Mouse (Mus musculus): ENCODE measurements around the gene Exoc2. TPM values are rescaled to one million over a fixed set of nuclear protein-coding genes. Genes with fewer than 3 reads are reported as not detected.

Exoc2 gene
- total RNA-seq, 4 experiments from 2014 or later, result 13.1 to 17.2 (median 15.6) TPM

DNA sequence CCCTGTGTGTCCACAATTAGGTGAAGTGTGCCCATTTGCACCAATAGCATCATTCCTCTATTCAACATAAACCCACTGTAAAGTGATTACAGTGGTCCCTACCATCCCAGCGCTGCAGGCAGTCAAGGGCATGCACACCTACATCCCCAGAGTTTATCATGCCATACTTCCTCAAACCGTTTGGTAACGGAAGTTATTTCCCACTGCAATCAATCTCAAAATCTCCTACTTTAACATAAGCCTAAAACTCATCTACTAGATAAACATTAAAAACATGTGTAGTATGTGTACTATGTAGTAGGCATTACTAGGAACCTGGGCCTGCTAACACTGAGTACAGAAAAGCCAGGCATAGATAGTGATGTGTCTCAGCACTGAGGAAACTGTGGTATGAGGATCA lies 2.8 kb downstream of the Exoc2 start:
- no peak for DNase-seq (ENCODE audit: low spot score)

GRCm38 (mm10) chr13:30968311-30968710 lies 5.6 kb downstream of the Exoc2 start:
- DNase-seq (ENCODE audit: low spot score), result no peak

GRCm38 (mm10) chr13:30966507-30966911 lies 7.4 kb downstream of the Exoc2 start:
- no peak for DNase-seq (ENCODE audit: low spot score)

- DNase-seq (ENCODE audit: low spot score), result no peak
These were observed 12.0 kb downstream of the Exoc2 start for GRCm38 (mm10) chr13:30961932-30962331.

- DNase-seq (ENCODE audit: low spot score), result no peak
These were observed 13.2 kb downstream of the Exoc2 start for GRCm38 (mm10) chr13:30960714-30961113.

GRCm38 (mm10) chr13:30953580-30953979 lies 20.3 kb downstream of the Exoc2 start:
- no peak for DNase-seq (ENCODE audit: low spot score)

GRCm38 (mm10) chr13:30952044-30952443 lies 21.8 kb downstream of the Exoc2 start:
- DNase-seq (ENCODE audit: low spot score), result no peak

DNA sequence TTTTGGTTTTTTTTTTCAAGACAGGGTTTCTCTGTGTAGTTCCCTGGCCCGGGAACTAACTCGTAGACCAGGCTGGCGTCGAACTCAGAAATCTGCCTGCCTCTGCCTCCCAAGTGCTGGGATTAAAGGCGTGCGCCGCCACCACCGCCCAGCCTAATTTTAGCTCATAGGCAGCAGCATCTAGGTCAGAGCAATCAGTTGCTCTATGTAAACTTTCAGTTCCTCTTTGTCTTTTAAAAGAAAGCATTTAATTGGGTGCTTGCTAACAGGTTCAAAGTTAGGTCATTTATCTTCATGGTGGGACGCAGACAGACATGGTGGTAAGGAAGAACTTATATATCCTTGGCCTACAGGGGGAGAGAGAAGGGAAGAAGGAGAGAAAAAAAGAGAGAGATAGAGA lies 24.7 kb downstream of the Exoc2 start:
- DNase-seq (ENCODE audit: low spot score), result no peak

- no peak for DNase-seq (ENCODE audit: low spot score)
These were observed 26.4 kb downstream of the Exoc2 start, which contains the start of gene Hus1b for GRCm38 (mm10) chr13:30947540-30947939. Gene Hus1b, minus strand, starts transcription at chr13:30947759.

DNA sequence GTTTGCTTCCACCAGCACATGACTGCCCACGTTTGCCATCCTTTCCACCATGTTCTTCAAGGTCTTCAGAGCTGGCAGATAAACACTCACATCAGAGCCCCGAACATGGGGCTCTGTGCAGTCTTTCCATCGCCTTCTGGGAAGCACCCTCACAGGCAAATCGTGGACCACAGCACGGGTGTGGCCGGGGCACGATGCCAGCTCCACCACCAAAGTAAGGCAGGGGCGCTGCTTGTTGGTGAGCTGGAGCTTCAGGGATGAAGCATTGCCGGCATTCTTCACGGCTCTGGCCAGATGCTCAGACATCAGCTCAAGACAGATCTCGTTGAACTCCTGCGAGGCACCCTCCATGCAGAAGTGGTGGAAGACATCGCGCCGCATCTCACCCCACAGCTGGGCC lies 26.8 kb downstream of the Exoc2 start:
- DNase-seq (ENCODE audit: low spot score), result no peak

- DNase-seq (ENCODE audit: low spot score), result no peak
These were observed 28.1 kb downstream of the Exoc2 start for GRCm38 (mm10) chr13:30945788-30946187.

GRCm38 (mm10) chr13:30932972-30933371 lies 40.9 kb downstream of the Exoc2 start:
- peak; percentile 25 for DNase-seq (ENCODE audit: low spot score)

GRCm38 (mm10) chr13:30931613-30932012 lies 42.3 kb downstream of the Exoc2 start:
- DNase-seq (ENCODE audit: low spot score), result no peak

DNA sequence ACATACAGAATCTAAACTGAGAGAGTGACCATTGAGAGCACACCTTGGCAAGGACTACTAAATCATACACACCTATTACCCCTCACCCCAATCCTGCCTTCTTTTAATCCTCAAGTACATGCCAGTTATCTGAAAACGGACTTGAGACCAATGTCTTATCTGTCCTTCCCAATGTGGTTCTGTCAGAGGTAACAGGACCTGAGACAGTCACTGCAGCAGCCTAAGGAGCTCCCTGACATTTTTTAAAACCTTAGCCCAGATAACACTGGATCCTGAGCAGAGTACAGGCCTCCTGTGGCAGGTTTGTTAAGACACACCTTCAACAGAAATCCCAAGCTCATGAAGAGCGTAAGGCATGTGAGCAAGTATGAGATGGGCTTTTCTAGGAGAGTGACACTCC lies 44.8 kb downstream of the Exoc2 start:
- no peak for DNase-seq (ENCODE audit: low spot score)

DNA sequence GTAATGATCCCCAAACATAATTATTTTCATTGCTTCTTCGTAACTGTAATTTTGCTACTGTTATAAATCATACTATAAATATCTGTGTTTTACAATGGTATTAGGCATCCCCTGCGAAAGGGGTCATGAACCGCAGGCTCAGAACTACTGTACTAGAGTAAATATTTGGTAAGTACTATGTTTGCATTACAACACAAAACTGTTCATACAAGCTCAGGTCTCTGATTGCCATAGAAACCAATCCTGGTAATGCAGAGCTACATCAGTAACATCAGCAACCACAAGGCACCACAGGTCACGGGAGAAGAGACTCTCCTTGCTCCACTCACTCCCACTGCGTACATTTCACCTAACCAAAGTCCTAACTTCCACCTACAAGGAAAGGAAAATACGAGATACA lies 49.6 kb downstream of the Exoc2 start:
- no peak for DNase-seq (ENCODE audit: low spot score)

- no peak for DNase-seq (ENCODE audit: low spot score)
These were observed 52.0 kb downstream of the Exoc2 start for GRCm38 (mm10) chr13:30921914-30922313.

DNA sequence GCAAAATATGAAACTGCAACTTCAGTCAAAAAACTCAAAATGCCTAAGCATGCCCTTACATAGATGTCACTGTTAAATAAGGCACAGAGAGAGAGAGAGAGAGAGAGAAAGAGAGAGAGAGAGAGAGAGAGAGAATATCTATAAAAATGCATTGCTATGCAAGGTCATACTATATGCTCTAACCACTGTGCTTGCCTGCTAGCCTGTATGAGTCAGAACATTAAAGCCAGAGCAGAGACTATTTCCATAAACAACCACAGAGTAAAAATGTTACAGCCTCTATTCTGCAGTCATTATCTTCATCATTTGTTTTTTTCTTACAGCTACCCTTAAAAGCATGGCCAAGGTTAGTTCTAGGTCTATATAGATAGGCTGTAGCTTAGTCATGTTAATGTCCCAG lies 60.1 kb downstream of the Exoc2 start:
- DNase-seq (ENCODE audit: low spot score), result no peak

GRCm38 (mm10) chr13:30913028-30913427 lies 60.9 kb downstream of the Exoc2 start:
- DNase-seq (ENCODE audit: low spot score), result no peak

DNA sequence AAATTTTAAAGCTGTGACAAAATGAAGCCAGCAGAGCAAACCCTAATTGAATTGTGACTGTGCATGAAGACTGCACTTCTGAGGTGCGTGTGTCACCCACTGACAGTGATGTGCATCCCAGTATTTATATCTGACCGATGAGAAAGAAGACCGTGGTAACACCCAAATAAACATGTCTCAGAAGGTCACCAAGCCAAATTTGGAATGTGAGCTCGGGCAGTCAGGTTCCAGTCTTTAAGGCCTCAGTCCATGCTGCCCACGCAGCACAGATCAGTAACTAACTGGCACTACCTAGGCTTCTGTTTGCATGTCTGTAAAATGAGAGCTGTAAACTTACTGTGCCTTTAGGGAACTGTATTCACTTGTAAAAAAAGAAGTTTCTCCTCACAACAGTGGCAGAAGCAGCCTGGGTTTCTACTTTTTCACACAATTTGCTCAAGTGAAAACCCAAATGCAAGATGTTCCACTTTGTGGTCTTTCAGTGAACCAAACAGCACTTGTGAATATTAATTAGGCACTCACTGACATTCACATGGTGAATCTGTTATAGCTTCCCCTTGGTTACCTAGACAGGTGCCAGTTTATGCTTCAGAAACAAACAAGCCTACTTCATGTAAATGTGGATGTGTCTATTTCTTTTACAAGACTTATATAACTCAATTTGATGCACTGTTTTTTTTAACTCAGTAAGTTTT lies 61.8 kb downstream of the Exoc2 start:
- DNase-seq (ENCODE audit: low spot score), result no peak

DNA sequence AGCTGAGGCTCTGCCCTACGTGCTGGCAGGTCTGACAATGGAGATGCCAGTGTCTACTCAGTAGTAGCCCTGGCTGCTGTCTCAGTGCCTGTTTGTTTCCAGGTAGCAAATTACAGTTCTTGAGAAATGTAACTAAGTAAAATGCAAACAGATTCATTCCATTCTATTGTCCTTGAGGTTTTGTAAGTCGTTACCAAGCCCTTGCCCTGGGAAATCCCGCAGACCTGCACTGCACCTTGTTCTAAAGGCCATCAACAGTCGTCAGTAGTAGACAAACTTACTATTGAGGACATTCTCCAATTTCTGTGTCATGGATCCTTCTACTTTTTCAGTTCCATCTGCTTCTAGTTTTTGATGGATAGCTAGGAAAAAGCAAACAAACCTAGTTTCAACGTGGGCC lies 63.0 kb downstream of the Exoc2 start:
- DNase-seq (ENCODE audit: low spot score), result no peak

DNA sequence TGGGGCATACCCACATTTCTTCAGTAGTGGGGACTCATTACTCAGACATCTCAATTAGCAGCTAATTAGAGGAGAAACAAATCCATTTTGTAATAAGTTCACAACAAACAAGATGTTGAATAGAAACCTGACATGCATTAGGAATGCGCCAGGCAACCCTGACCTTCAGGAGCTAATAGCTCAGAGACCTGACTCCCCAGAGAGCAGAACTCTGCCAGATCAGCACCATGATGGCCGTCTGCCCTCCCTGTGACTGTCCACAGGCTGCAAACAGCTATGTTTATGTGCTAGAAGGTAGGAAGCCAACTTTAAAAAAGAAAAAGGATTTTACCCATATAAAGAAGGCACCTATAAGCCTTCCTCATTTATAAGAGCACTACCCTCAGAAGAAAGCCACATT lies 71.6 kb downstream of the Exoc2 start:
- no peak for DNase-seq (ENCODE audit: low spot score)

- DNase-seq (ENCODE audit: low spot score), result no peak
These were observed 72.4 kb downstream of the Exoc2 start for GRCm38 (mm10) chr13:30901387-30902041.

DNA sequence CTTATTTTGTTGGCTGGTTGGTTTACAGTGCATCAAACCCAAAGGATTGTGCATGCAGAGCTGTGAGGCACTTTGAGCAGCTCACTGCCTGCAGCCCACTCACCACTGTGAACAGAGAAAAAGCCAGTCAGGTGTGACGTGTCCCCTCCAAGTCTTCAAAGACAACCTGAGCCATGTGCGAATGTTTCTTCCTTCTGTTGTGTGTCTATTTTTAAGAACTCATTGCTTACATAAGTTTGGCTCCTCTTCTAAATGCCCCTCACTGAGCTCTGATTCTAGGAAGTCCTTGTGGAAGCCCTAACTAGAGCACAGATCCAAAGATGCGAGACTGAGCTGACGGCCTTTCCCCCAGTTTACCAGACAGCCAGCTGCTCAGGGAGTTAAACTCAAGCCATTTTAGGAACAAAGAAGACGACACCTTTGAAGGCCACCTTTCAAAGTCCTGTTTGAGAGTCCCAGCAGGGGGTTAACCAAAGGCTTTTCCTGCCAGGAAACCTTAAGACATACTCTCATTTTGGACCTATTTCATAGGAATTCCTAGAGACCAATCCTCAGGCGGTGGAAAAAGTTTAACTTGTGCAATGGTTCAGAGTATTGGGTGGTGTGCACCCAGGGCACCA lies 79.8 kb downstream of the Exoc2 start:
- no peak for DNase-seq (ENCODE audit: low spot score)
